Mouse (Mus musculus) cerebellum, postnatal 36 days (tissue): ENCODE results near the gene Cpa4.

Experiments used
- DNase-seq, 2 experiments: peaks; one replicate each; pipeline ENCODE4 v3.0.0; 2021 to 2022; ENCODE audit warnings: mixed read lengths in 2 of 2

The Cpa4 gene

GRCm38 (mm10) chr6:30635361-30635862 is 67.2 kb downstream of the Cpa4 start:
- DNase-seq, result no peak

GRCm38 (mm10) chr6:30636186-30636842 is 68.1 kb downstream of the Cpa4 start:
- DNase-seq, result no peak

GRCm38 (mm10) chr6:30638674-30639268 is 70.6 kb downstream of the Cpa4 start, which contains the start of gene Cpa1:
Gene Cpa1 (plus strand): TSS chr6:30639218.
- no peak for DNase-seq
